Mouse (Mus musculus) macrophage (primary cell): ENCODE results near the gene Riok2. TPM values are rescaled to one million over a fixed set of nuclear protein-coding genes. Genes with fewer than 3 reads are reported as not detected.

ENCODE experiments used
- H3K27ac ChIP-seq: fragments of 350-480 bp; formaldehyde crosslinking; 2 replicates; pipeline ENCODE4 v1.9.0; 2021
- H3K36me3 ChIP-seq: fragments of 350-480 bp; formaldehyde crosslinking; 2 replicates; pipeline ENCODE4 v1.9.0; 2021; ENCODE audit errors: inconsistent target
- H3K4me3 ChIP-seq: fragments of 350-480 bp; formaldehyde crosslinking; 2 replicates; pipeline ENCODE4 v1.9.0; 2021; ENCODE audit errors: inconsistent target
- H3K79me2 ChIP-seq: fragments of 350-480 bp; formaldehyde crosslinking; 2 replicates; pipeline ENCODE4 v1.9.0; 2021; ENCODE audit errors: inconsistent target
- WGBS: methylation state at CpG from one replicate; pipeline ENCODE4 v1.1.7; 2026; ENCODE audit warnings: inconsistent platforms; ENCODE audit not compliant: missing documents; 5-methylcytosine and 5-hydroxymethylcytosine counted together
- polyA plus RNA-seq: library from polyadenylated mRNA; stranded (reverse); fragments of 250-400 nt; gene quantifications from 3 replicates; pipeline ENCODE4 v1.2.4, GENCODE M21; 2018; ENCODE audit warnings: inconsistent platforms

Gene Riok2
- polyA plus RNA-seq, 1 experiment from 2014 or later = 18.1 TPM

DNA sequence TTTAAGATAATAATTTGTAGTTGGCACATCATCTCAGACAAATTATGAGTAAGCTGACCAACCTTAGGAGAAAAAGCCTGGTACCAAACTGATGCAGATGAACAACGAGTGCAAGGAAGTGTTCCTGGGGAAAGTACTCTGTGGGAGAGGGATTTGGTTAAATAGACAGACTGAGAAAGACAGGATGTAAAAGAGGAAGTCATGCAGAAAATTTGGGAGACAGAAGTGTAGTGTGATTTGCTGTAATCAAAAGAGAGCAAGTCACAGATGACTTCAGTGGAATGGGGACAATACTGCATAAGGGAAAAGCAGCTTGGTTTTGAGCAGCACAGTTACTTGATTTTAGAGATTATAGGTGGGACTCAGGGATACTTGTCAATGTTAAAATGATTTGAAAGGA lies 22.8 kb downstream of the Riok2 start:
- H3K36me3 ChIP-seq = no peaks in the 10 kb centered on the region
- no peak overlapping the region for H3K4me3 ChIP-seq
- H3K79me2 ChIP-seq = no peaks in the 10 kb centered on the region
- WGBS = 40% methylated on average over 1 of the region's 1 CpGs
- peak overlapping the region; percentile 65; the same call in 1 of the 2 replicates for H3K27ac ChIP-seq

- 38% methylated on average over 2 of the region's 2 CpGs for WGBS
Measured at GRCm38 (mm10) chr17:17398664-17399063, 24.6 kb downstream of the Riok2 start.

DNA sequence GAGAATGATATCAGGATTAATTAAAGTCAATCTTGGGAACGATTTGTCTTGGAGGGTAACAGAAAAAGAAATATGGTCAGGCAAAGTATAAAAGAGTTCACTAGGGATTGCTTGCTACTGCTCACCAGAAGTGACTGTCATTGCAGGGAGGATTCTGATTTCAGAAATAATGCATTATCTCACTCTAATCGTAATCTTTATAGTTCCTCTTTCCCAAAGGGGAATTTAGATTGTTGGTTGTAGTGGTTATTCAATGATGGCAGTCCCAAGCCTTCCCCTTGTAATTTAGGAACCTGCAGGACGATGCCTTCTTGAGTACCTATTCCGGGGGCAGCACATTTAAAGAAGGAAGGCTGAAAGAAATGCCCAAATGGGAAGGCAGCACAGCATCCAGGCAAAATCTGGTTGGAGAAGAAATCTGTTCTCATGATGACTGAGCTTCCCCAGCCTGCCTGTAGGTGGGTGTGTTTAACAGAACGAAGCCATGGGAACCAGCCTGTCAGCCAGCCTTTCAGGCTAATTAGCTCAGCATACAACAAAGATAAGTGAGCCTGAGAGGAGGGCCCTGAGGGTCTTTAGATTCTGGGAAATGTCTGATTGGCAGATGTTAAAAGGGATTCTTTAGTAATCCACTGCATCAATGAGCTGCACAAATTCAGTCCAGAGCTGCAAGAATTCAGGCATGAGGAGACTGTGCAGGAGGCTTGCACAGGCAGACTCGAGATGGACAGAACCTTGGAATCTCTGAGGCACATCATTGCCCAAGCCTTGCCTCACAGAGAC lies 28.3 kb downstream of the Riok2 start, which contains the start of gene Lix1:
Gene Lix1 (plus strand): TSS at position 451 of the 783 bp plus-strand sequence.
- Histone ChIP-seq H3K36me3 (no peaks in the 10 kb centered on the region), H3K79me2 (no peaks in the 10 kb centered on the region), H3K27ac (peak within 1 kb of the TSS; percentile 38), H3K4me3 (no peak within 1 kb of the TSS)
- 33% methylated on average over 6 of the region's 6 CpGs for WGBS

More at GRCm38 (mm10) chr17:17398664-17399063, 24.6 kb downstream of the Riok2 start:
- Histone ChIP-seq H3K4me3 (no peak overlapping the region), H3K27ac (peak overlapping the region; percentile 65), H3K36me3 (no peaks in the 10 kb centered on the region), H3K79me2 (no peaks in the 10 kb centered on the region)

- 88% methylated on average over 5 of the region's 5 CpGs for WGBS
Measured at GRCm38 (mm10) chr17:17403038-17403437, 28.9 kb downstream of the Riok2 start.

GRCm38 (mm10) chr17:17403578-17404112 lies 29.5 kb downstream of the Riok2 start:
- WGBS = 94% methylated on average over 3 of the region's 3 CpGs

More at GRCm38 (mm10) chr17:17403038-17403437, 28.9 kb downstream of the Riok2 start:
- no peak overlapping the region for H3K4me3 ChIP-seq
- H3K36me3 ChIP-seq = no peaks in the 10 kb centered on the region
- peak overlapping the region; percentile 38; the same call in 1 of the 2 replicates for H3K27ac ChIP-seq
- no peaks in the 10 kb centered on the region for H3K79me2 ChIP-seq

GRCm38 (mm10) chr17:17404811-17405544 lies 30.9 kb downstream of the Riok2 start:
- H3K36me3 ChIP-seq = no peaks in the 10 kb centered on the region
- no peak overlapping the region for H3K27ac ChIP-seq
- H3K79me2 ChIP-seq = no peaks in the 10 kb centered on the region
- 50% methylated on average over 7 of the region's 8 CpGs for WGBS
- H3K4me3 ChIP-seq = no peak overlapping the region

More at GRCm38 (mm10) chr17:17403578-17404112, 29.5 kb downstream of the Riok2 start:
- Histone ChIP-seq H3K27ac (no peak overlapping the region), H3K4me3 (no peak overlapping the region), H3K36me3 (no peaks in the 10 kb centered on the region), H3K79me2 (no peaks in the 10 kb centered on the region)

DNA sequence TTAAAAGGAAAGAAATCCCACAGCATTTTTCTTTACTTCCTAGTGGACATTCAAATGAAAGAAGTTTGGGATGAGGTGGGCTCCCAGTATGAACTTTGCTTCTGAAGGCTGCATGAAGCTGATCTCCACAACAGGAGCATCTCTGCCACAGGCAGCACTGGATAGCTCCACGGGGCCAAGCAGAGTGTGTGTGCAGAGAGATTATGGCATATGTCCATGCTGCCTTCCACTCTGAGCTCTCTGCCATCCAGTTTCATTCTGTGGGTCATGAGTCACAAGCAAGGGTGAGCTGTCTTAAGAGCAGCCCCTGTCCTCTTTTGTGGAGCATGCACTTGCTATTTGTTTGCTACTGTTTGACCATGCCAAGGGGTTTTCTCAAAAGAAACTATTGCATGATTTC lies 31.5 kb downstream of the Riok2 start:
- no peak overlapping the region for H3K27ac ChIP-seq
- no peak overlapping the region for H3K4me3 ChIP-seq
- no peaks in the 10 kb centered on the region for H3K36me3 ChIP-seq
- H3K79me2 ChIP-seq = no peaks in the 10 kb centered on the region
- 67% methylated on average over 1 of the region's 1 CpGs for WGBS

DNA sequence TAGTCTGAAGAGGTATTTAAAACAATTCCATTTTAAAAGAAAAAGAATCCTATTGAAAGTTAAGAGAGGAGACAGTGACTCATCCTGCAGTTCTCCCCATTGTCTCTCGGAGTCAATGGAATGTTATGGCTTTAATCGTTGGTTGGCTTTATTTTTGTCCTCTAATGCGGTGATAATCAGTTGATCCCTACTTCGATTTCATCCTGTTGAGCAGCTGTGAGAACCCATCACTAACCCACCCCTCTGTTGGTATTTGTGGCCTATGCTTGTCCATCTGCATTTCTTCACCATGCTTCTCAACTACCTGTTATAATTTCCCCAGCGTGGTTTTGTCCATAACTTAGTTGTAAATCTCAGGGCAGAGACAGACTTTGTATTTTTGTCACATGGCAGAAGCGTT lies 34.0 kb downstream of the Riok2 start:
- Histone ChIP-seq H3K27ac (no peak overlapping the region), H3K36me3 (no peaks in the 10 kb centered on the region), H3K79me2 (no peaks in the 10 kb centered on the region), H3K4me3 (no peak overlapping the region)
- WGBS = 85% methylated on average over 6 of the region's 6 CpGs

- H3K4me3 ChIP-seq = no peak overlapping the region
- H3K79me2 ChIP-seq = no peaks in the 10 kb centered on the region
- no peaks in the 10 kb centered on the region for H3K36me3 ChIP-seq
- H3K27ac ChIP-seq = no peak overlapping the region
- 98% methylated on average over 5 of the region's 6 CpGs for WGBS
Measured at GRCm38 (mm10) chr17:17408720-17409478, 34.8 kb downstream of the Riok2 start.

DNA sequence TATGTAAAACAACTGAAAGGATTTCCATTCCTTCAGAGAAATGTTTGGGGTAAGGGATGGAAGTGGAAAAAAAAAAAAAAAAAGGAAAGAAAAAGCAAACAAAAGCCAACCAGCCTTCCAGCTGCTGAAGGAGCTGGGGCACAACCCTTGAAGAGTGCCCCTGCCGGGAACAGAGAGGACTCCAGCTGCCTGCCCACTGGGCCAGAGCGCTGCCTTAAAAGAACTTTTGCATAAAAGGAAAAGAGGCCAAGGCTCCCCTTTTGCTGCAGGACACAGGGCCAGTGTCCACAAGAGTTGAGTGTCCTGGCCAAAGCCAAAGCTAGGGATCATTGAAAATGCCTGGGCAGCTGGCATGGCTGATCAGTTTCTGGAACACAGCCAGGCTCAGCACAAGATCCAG lies 35.5 kb downstream of the Riok2 start:
- Histone ChIP-seq H3K27ac (no peak overlapping the region), H3K79me2 (no peaks in the 10 kb centered on the region), H3K4me3 (no peak overlapping the region), H3K36me3 (no peaks in the 10 kb centered on the region)
- 85% methylated on average over 2 of the region's 2 CpGs for WGBS

DNA sequence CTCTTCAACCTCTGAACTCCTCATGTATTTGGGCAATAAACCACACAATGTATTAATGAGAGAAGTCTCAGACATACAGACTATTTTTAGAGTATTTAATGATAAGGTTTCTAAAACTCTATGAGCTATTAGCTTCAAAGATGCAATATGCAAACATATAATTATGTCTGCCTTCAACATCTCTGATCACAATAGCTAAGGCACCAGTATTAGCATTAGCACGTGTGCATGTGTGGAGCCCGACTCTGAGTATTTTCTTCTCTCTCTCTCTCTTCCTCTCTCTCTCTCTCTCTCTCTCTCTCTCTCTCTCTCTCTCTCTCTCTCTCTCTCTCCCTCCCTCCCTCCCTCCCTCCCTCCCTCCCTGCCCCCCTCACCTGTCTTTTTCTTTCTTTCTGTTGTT lies 37.3 kb downstream of the Riok2 start:
- no peak overlapping the region for H3K4me3 ChIP-seq
- H3K27ac ChIP-seq = no peak overlapping the region
- H3K36me3 ChIP-seq = no peaks in the 10 kb centered on the region
- H3K79me2 ChIP-seq = no peaks in the 10 kb centered on the region
- WGBS = 70% methylated on average over 2 of the region's 2 CpGs

GRCm38 (mm10) chr17:17412176-17412575 lies 38.1 kb downstream of the Riok2 start:
- Histone ChIP-seq H3K36me3 (no peaks in the 10 kb centered on the region), H3K27ac (no peak overlapping the region), H3K4me3 (no peak overlapping the region), H3K79me2 (no peaks in the 10 kb centered on the region)
- WGBS = 90% methylated on average over 2 of the region's 2 CpGs

DNA sequence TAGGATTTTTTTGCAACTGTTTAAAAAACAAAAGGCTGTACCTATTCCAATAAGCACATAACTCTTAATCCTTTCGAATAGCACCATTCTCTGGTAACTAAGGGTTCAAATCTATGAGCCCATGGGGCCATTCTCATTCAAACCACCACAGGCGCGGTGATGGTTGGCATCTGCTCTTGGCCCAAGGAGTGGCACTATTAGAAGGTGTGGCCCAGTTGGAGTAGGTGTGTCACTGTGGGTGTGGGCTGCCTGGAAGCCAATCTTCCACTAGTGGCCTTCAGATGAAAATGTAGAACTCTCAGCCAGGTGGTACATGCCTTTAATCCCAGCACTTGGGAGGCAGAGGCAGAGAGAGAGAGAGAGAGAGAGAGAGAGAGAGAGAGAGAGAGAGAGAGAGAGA lies 40.1 kb downstream of the Riok2 start:
- Histone ChIP-seq H3K27ac (no peak overlapping the region), H3K36me3 (no peaks in the 10 kb centered on the region), H3K4me3 (no peak overlapping the region), H3K79me2 (no peaks in the 10 kb centered on the region)
- WGBS = 100% methylated on average over 3 of the region's 3 CpGs

GRCm38 (mm10) chr17:17424609-17425307 lies 50.6 kb downstream of the Riok2 start:
- WGBS = 81% methylated on average over 3 of the region's 4 CpGs
- no peaks in the 10 kb centered on the region for H3K79me2 ChIP-seq
- no peak overlapping the region for H3K27ac ChIP-seq
- H3K36me3 ChIP-seq = no peaks in the 10 kb centered on the region
- H3K4me3 ChIP-seq = no peak overlapping the region
